ENCODE assay signal across 16 mouse cellular contexts in the genomic region with DNA sequence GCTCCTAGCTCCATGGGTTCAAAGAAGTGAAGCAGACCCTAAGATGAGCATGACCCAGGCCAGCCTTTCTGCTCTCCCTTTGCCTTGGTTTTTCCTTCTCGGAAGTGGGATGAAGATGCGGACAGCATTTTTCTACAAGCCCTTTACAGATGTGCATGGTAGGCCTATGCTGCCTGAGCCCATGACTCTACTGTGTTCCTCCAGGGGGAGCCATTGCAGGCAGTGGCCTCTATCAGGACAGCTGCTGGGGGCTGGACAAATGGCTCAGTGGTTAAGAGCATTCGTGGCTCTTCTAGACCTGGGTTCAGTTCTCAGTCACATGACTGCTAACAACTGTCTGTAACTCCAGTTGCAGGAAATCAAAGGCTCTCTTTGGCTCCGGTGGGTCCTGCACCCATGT. TPM values are rescaled to one million over a fixed set of nuclear protein-coding genes. Genes with fewer than 3 reads are reported as not detected.
DNase-seq lines count a peak whose midpoint lies in the region; ATAC-seq and TF ChIP-seq lines count a peak whose summit lies in the region.
"Had no signal": no experiment of that assay in that cellular context is flagged by ENCODE, and none has a peak within 500 bp of the region (broad histone marks: within the 10 kb centered on the region; RNA-seq: fewer than 3 reads in every experiment).

No protein-coding gene starts in this region.

- DNase-seq in midbrain, postnatal 0 days (ENCODE audit: low spot score), result no peak
- no peak for DNase-seq in midbrain, embryonic 11.5 days (ENCODE audit: low spot score, missing footprints)
- DNase-seq in T-cell, adult 2 months (ENCODE audit: low spot score), result no peak
- DNase-seq: heart, postnatal 36 days; kidney, adult 8-10 months; kidney, postnatal 4 days; right cerebral cortex, postnatal 14 days had no signal

- H3K36me3 ChIP-seq in intestine, postnatal 0 days (ENCODE audit: control insufficient read depth, insufficient read depth), result no peaks in the 10 kb centered on the region
- no peaks in the 10 kb centered on the region for H3K36me3 ChIP-seq in intestine, embryonic 15.5 days
- no peaks in the 10 kb centered on the region for H3K36me3 ChIP-seq in midbrain, postnatal 0 days (ENCODE audit: insufficient read depth, low read length)
- no peaks in the 10 kb centered on the region for H3K36me3 ChIP-seq in midbrain, embryonic 11.5 days (ENCODE audit: control insufficient read depth, insufficient read depth, low read length)
- H3K36me3 ChIP-seq in ES-Bruce4 (ENCODE audit: control insufficient read depth, insufficient read depth, low read length, poor library complexity, severe bottlenecking), result no peaks in the 10 kb centered on the region
- H3K36me3 ChIP-seq: embryonic facial prominence, embryonic 10.5 days; heart, embryonic 12.5 days had no signal

- TF ChIP-seq CTCF in intestine, postnatal 0 days (IDR thresholded peaks at IDR 0.05; ENCODE audit: low read depth), result 0 out of 2 replicates have a peak, but pooled peaks have one; percentile 29
- 0 out of 2 replicates have a peak, but pooled peaks have one; percentile 18 for TF ChIP-seq CTCF in midbrain, postnatal 0 days (IDR thresholded peaks at IDR 0.05)
- TF ChIP-seq CTCF in ES-Bruce4 (IDR thresholded peaks at IDR 0.05; ENCODE audit: low read depth, low read length), result peak; percentile 55

- no peak for ATAC-seq in intestine, postnatal 0 days
- no peak for ATAC-seq in intestine, embryonic 15.5 days
- no peak for ATAC-seq in midbrain, postnatal 0 days (ENCODE audit: low FRiP score)
- no peak for ATAC-seq in midbrain, embryonic 11.5 days (ENCODE audit: low FRiP score)
- ATAC-seq in megakaryocyte-erythroid progenitor cell, adult 5-6 weeks (replicated peaks; ENCODE audit: low FRiP score, low TSS enrichment, poor library complexity, severe bottlenecking), result 0 out of 2 replicates have a peak, but pooled peaks have one; percentile 42
- ATAC-seq: forebrain, embryonic 16.5 days; hindbrain, embryonic 16.5 days; Patski had no signal

- H3K4me2 ChIP-seq in intestine, postnatal 0 days (replicated peaks; ENCODE audit: low read depth), result no peak overlapping the region
- H3K4me2 ChIP-seq in intestine, embryonic 15.5 days (replicated peaks), result no peak overlapping the region
- no peak overlapping the region for H3K4me2 ChIP-seq in midbrain, postnatal 0 days (ENCODE audit: low read depth, low read length, poor library complexity, severe bottlenecking)
- H3K4me2 ChIP-seq in midbrain, embryonic 11.5 days, result no peak overlapping the region
- H3K4me2 ChIP-seq: heart, embryonic 12.5 days had no signal

- TF ChIP-seq POLR2A in ES-Bruce4 (IDR thresholded peaks at IDR 0.05; ENCODE audit: insufficient read depth, low read length), result no peak

- no peaks in the 10 kb centered on the region for H3K27me3 ChIP-seq in intestine, postnatal 0 days (replicated peaks; ENCODE audit: control insufficient read depth, insufficient read depth, low read length)
- peaks cover 8% of the 10 kb centered on the region; the same call in 1 of the 2 replicates for H3K27me3 ChIP-seq in intestine, embryonic 15.5 days (replicated peaks)
- H3K27me3 ChIP-seq in midbrain, postnatal 0 days (ENCODE audit: insufficient read depth, low read length), result no peaks in the 10 kb centered on the region
- H3K27me3 ChIP-seq in midbrain, embryonic 11.5 days (ENCODE audit: control insufficient read depth, insufficient read depth, low read length), result no peaks in the 10 kb centered on the region; the same call in 1 of the 2 replicates
- H3K27me3 ChIP-seq in ES-Bruce4 (ENCODE audit: control insufficient read depth, insufficient read depth, low read length, poor library complexity, severe bottlenecking), result no peaks in the 10 kb centered on the region

- 83% methylated on average over 4 of the region's 4 CpGs for WGBS in intestine, postnatal 0 days
- WGBS in intestine, embryonic 15.5 days, result 69% methylated on average over 4 of the region's 4 CpGs
- WGBS in midbrain, postnatal 0 days, result 85% methylated on average over 4 of the region's 4 CpGs
- 91% methylated on average over 4 of the region's 4 CpGs for WGBS in midbrain, embryonic 11.5 days

- H3K9me3 ChIP-seq in intestine, postnatal 0 days (ENCODE audit: control insufficient read depth), result no peaks in the 10 kb centered on the region
- H3K9me3 ChIP-seq in intestine, embryonic 15.5 days, result no peaks in the 10 kb centered on the region
- no peaks in the 10 kb centered on the region for H3K9me3 ChIP-seq in midbrain, postnatal 0 days (ENCODE audit: low read length)
- H3K9me3 ChIP-seq in midbrain, embryonic 11.5 days (ENCODE audit: control insufficient read depth, low read length), result no peaks in the 10 kb centered on the region
- H3K9me3 ChIP-seq in ES-Bruce4 (replicated peaks; ENCODE audit: control insufficient read depth, insufficient read depth, low read length, poor library complexity, severe bottlenecking), result no peaks in the 10 kb centered on the region
- H3K9me3 ChIP-seq: embryonic facial prominence, embryonic 10.5 days; heart, embryonic 12.5 days had no signal

- H3K27ac ChIP-seq in intestine, postnatal 0 days (ENCODE audit: low read depth, low read length), result no peak overlapping the region
- H3K27ac ChIP-seq in intestine, embryonic 15.5 days, result no peak overlapping the region
- no peak overlapping the region for H3K27ac ChIP-seq in midbrain, postnatal 0 days (ENCODE audit: low read depth, low read length)
- H3K27ac ChIP-seq in midbrain, embryonic 11.5 days (ENCODE audit: low read depth, low read length), result no peak overlapping the region
- no peak overlapping the region for H3K27ac ChIP-seq in ES-Bruce4 (ENCODE audit: insufficient read depth, low read length)

- no peak for TF ChIP-seq EP300 in ES-Bruce4 (IDR thresholded peaks at IDR 0.05; ENCODE audit: insufficient read depth, low read depth, low read length)

- no peaks in the 10 kb centered on the region for H3K4me1 ChIP-seq in intestine, postnatal 0 days (replicated peaks; ENCODE audit: control insufficient read depth, insufficient read depth, low read length)
- no peaks in the 10 kb centered on the region for H3K4me1 ChIP-seq in intestine, embryonic 15.5 days (replicated peaks)
- H3K4me1 ChIP-seq in midbrain, postnatal 0 days (ENCODE audit: insufficient read depth, low read length), result peaks cover 22% of the 10 kb centered on the region; the same call in 1 of the 2 replicates
- peaks cover 32% of the 10 kb centered on the region for H3K4me1 ChIP-seq in midbrain, embryonic 11.5 days (ENCODE audit: control insufficient read depth, insufficient read depth, low read length)
- peaks cover 2% of the 10 kb centered on the region for H3K4me1 ChIP-seq in ES-Bruce4 (ENCODE audit: control insufficient read depth, insufficient read depth, low read length)

- H3K4me3 ChIP-seq in intestine, postnatal 0 days (ENCODE audit: low read depth, low read length), result no peak overlapping the region
- no peak overlapping the region for H3K4me3 ChIP-seq in intestine, embryonic 15.5 days (replicated peaks)
- no peak overlapping the region for H3K4me3 ChIP-seq in midbrain, postnatal 0 days (ENCODE audit: low read depth, low read length)
- no peak overlapping the region for H3K4me3 ChIP-seq in midbrain, embryonic 11.5 days (ENCODE audit: low read depth, low read length)
- H3K4me3 ChIP-seq in ES-Bruce4 (ENCODE audit: low read depth, low read length), result no peak overlapping the region
- H3K4me3 ChIP-seq: embryonic facial prominence, embryonic 10.5 days; heart, embryonic 12.5 days had no signal

- H3K9ac ChIP-seq in intestine, postnatal 0 days (ENCODE audit: low read depth, low read length), result no peak overlapping the region
- H3K9ac ChIP-seq in intestine, embryonic 15.5 days, result no peak overlapping the region
- no peak overlapping the region for H3K9ac ChIP-seq in midbrain, postnatal 0 days (replicated peaks; ENCODE audit: low read length, poor library complexity, severe bottlenecking)
- no peak overlapping the region for H3K9ac ChIP-seq in midbrain, embryonic 11.5 days (ENCODE audit: low read length)
- no peak overlapping the region for H3K9ac ChIP-seq in ES-Bruce4 (ENCODE audit: low read depth, poor library complexity, severe bottlenecking)
- H3K9ac ChIP-seq: heart, embryonic 12.5 days had no signal

RNA-seq across cellular contexts. Expression of gene Tmem115, which starts 51.0 kb away (rescaled TPM):
- 36.3 and 38.0 TPM in 2 replicates for polyA plus RNA-seq in intestine, postnatal 0 days (2015; fragmentation: Nextera tagmentation; extraction: Ambion mirVana)
- 42.2 and 43.0 TPM in 2 replicates for polyA plus RNA-seq in intestine, embryonic 15.5 days (2015; fragmentation: Nextera tagmentation; extraction: Ambion mirVana)
- total RNA-seq in midbrain, postnatal 0 days (2014; rRNA removed), result 57.8 and 70.4 TPM in 2 replicates
- polyA plus RNA-seq in midbrain, postnatal 0 days (2015; fragmentation: Nextera tagmentation; extraction: Ambion mirVana), result 51.9 and 53.6 TPM in 2 replicates
- 40.9 and 44.6 TPM in 2 replicates for polyA plus RNA-seq in midbrain, embryonic 11.5 days (2014; fragmentation: Nextera tagmentation; extraction: Ambion mirVana)
- 10.7 and 11.6 TPM in 2 replicates for polyA plus RNA-seq in ES-Bruce4 (2011; ENCODE audit: insufficient read depth, insufficient read length, low read depth, missing spikeins)
- 15.0 and 18.4 TPM in 2 replicates for total RNA-seq in megakaryocyte-erythroid progenitor cell, adult 5-6 weeks (2014; fragmentation: Nextera tagmentation)
- total RNA-seq in megakaryocyte-erythroid progenitor cell, adult 5-6 weeks (2017), result 13.3 and 15.7 TPM in 2 replicates

RNA-seq across cellular contexts. Expression of gene Cyb561d2, which starts 59.2 kb away (rescaled TPM):
- 36.3 and 38.9 TPM in 2 replicates for polyA plus RNA-seq in intestine, postnatal 0 days (2015; fragmentation: Nextera tagmentation; extraction: Ambion mirVana)
- polyA plus RNA-seq in intestine, embryonic 15.5 days (2015; fragmentation: Nextera tagmentation; extraction: Ambion mirVana), result 31.2 and 35.8 TPM in 2 replicates
- total RNA-seq in midbrain, postnatal 0 days (2014; rRNA removed), result 39.0 and 50.8 TPM in 2 replicates
- 50.0 and 58.1 TPM in 2 replicates for polyA plus RNA-seq in midbrain, postnatal 0 days (2015; fragmentation: Nextera tagmentation; extraction: Ambion mirVana)
- 18.3 and 18.9 TPM in 2 replicates for polyA plus RNA-seq in midbrain, embryonic 11.5 days (2014; fragmentation: Nextera tagmentation; extraction: Ambion mirVana)
- polyA plus RNA-seq in ES-Bruce4 (2011; ENCODE audit: insufficient read depth, insufficient read length, low read depth, missing spikeins), result 7.7 and 9.2 TPM in 2 replicates
- total RNA-seq in megakaryocyte-erythroid progenitor cell, adult 5-6 weeks (2014; fragmentation: Nextera tagmentation), result 5.3 and 16.6 TPM in 2 replicates
- 14.5 and 15.0 TPM in 2 replicates for total RNA-seq in megakaryocyte-erythroid progenitor cell, adult 5-6 weeks (2017)

RNA-seq across cellular contexts. Expression of gene Nprl2, which starts 59.3 kb away (rescaled TPM):
- 20.0 and 20.7 TPM in 2 replicates for polyA plus RNA-seq in intestine, postnatal 0 days (2015; fragmentation: Nextera tagmentation; extraction: Ambion mirVana)
- 33.9 and 36.9 TPM in 2 replicates for polyA plus RNA-seq in intestine, embryonic 15.5 days (2015; fragmentation: Nextera tagmentation; extraction: Ambion mirVana)
- 55.5 and 68.7 TPM in 2 replicates for total RNA-seq in midbrain, postnatal 0 days (2014; rRNA removed)
- 60.0 and 66.5 TPM in 2 replicates for polyA plus RNA-seq in midbrain, postnatal 0 days (2015; fragmentation: Nextera tagmentation; extraction: Ambion mirVana)
- 39.1 and 43.3 TPM in 2 replicates for polyA plus RNA-seq in midbrain, embryonic 11.5 days (2014; fragmentation: Nextera tagmentation; extraction: Ambion mirVana)
- polyA plus RNA-seq in ES-Bruce4 (2011; ENCODE audit: insufficient read depth, insufficient read length, low read depth, missing spikeins), result 32.3 and 32.7 TPM in 2 replicates
- 14.8 and 19.1 TPM in 2 replicates for total RNA-seq in megakaryocyte-erythroid progenitor cell, adult 5-6 weeks (2014; fragmentation: Nextera tagmentation)
- 7.5 and 8.7 TPM in 2 replicates for total RNA-seq in megakaryocyte-erythroid progenitor cell, adult 5-6 weeks (2017)
